26 mouse cellular contexts compared by ENCODE assay signal in genomic region chr8:52511790-52512189, GRCm38 (mm10).
DNase-seq lines count a peak whose midpoint lies in the region; ATAC-seq lines count a peak whose summit lies in the region.
"Had no signal": no experiment of that assay in that cellular context is flagged by ENCODE, and none has a peak within 500 bp of the region (broad histone marks: within the 10 kb centered on the region; RNA-seq: fewer than 3 reads in every experiment).

No protein-coding gene starts in this region.

- H3K4me3 ChIP-seq in hindbrain, embryonic 11.5 days (ENCODE audit: low read depth, low read length), result no peak overlapping the region
- H3K4me3 ChIP-seq in hindbrain, embryonic 13.5 days, result no peak overlapping the region
- no peak overlapping the region for H3K4me3 ChIP-seq in midbrain, embryonic 12.5 days
- H3K4me3 ChIP-seq in midbrain, embryonic 16.5 days (ENCODE audit: low read depth, low read length), result no peak overlapping the region
- H3K4me3 ChIP-seq: embryonic facial prominence, embryonic 12.5 days; embryonic facial prominence, embryonic 15.5 days; gastrocnemius, adult 2 months; hindbrain, embryonic 15.5 days; intestine, embryonic 15.5 days had no signal

- DNase-seq in hindbrain, embryonic 11.5 days (ENCODE audit: low spot score), result peak; percentile 2
- DNase-seq in ES-CJ7 (ENCODE audit: low read depth, low spot score) (peak; percentile 57), ZHBTc4 (ENCODE audit: low read depth, low spot score) (peak; percentile 2)
- no peak for DNase-seq in layer of hippocampus, postnatal 25 days (ENCODE audit: extremely low spot score in 1 of 2, low spot score in 1 of 2)
- DNase-seq: adrenal gland, postnatal 10 days; adrenal gland, postnatal 36 days; B cell, adult 2 months; cerebellum, adult 11 months; cerebellum, adult 2 months; cerebellum, adult 9-11 months; cerebellum, postnatal 25 days; forebrain, postnatal 0 days; gastrocnemius, adult 2 months; gastrocnemius, postnatal 14 days; heart, adult 11 months; heart, postnatal 36 days had no signal

- no peaks in the 10 kb centered on the region for H3K36me3 ChIP-seq in hindbrain, embryonic 11.5 days (ENCODE audit: control insufficient read depth, insufficient read depth, low read length)
- no peaks in the 10 kb centered on the region for H3K36me3 ChIP-seq in hindbrain, embryonic 13.5 days
- H3K36me3 ChIP-seq in midbrain, embryonic 12.5 days, result no peaks in the 10 kb centered on the region
- no peaks in the 10 kb centered on the region for H3K36me3 ChIP-seq in midbrain, embryonic 16.5 days (ENCODE audit: control insufficient read depth, insufficient read depth, low read length)
- H3K36me3 ChIP-seq: embryonic facial prominence, embryonic 12.5 days; embryonic facial prominence, embryonic 15.5 days; hindbrain, embryonic 15.5 days; intestine, embryonic 15.5 days had no signal

- H3K4me2 ChIP-seq in hindbrain, embryonic 11.5 days (replicated peaks; ENCODE audit: low read depth, low read length), result no peak overlapping the region
- no peak overlapping the region for H3K4me2 ChIP-seq in hindbrain, embryonic 13.5 days
- no peak overlapping the region for H3K4me2 ChIP-seq in midbrain, embryonic 12.5 days (replicated peaks)
- no peak overlapping the region for H3K4me2 ChIP-seq in midbrain, embryonic 16.5 days (ENCODE audit: low read length)
- H3K4me2 ChIP-seq: embryonic facial prominence, embryonic 12.5 days; embryonic facial prominence, embryonic 15.5 days; heart, embryonic 11.5 days; hindbrain, embryonic 15.5 days; intestine, embryonic 15.5 days had no signal

- H3K4me1 ChIP-seq in hindbrain, embryonic 11.5 days (replicated peaks; ENCODE audit: control insufficient read depth, insufficient read depth, low read length), result no peaks in the 10 kb centered on the region
- H3K4me1 ChIP-seq in hindbrain, embryonic 13.5 days (replicated peaks), result no peaks in the 10 kb centered on the region
- no peaks in the 10 kb centered on the region for H3K4me1 ChIP-seq in midbrain, embryonic 12.5 days
- H3K4me1 ChIP-seq in midbrain, embryonic 16.5 days (ENCODE audit: control insufficient read depth, insufficient read depth, low read length), result no peaks in the 10 kb centered on the region
- H3K4me1 ChIP-seq: embryonic facial prominence, embryonic 12.5 days; embryonic facial prominence, embryonic 15.5 days; hindbrain, embryonic 15.5 days; intestine, embryonic 15.5 days had no signal

- no peaks in the 10 kb centered on the region for H3K9me3 ChIP-seq in hindbrain, embryonic 11.5 days (ENCODE audit: control insufficient read depth, low read length)
- H3K9me3 ChIP-seq in hindbrain, embryonic 13.5 days, result no peaks in the 10 kb centered on the region
- H3K9me3 ChIP-seq in midbrain, embryonic 12.5 days, result no peaks in the 10 kb centered on the region
- no peaks in the 10 kb centered on the region for H3K9me3 ChIP-seq in midbrain, embryonic 16.5 days (replicated peaks; ENCODE audit: control insufficient read depth, low read length, poor library complexity, severe bottlenecking)
- H3K9me3 ChIP-seq: embryonic facial prominence, embryonic 12.5 days; embryonic facial prominence, embryonic 15.5 days; hindbrain, embryonic 15.5 days; intestine, embryonic 15.5 days had no signal

- no peak overlapping the region for H3K27ac ChIP-seq in hindbrain, embryonic 11.5 days (ENCODE audit: low read depth, low read length)
- H3K27ac ChIP-seq in hindbrain, embryonic 13.5 days, result no peak overlapping the region
- no peak overlapping the region for H3K27ac ChIP-seq in midbrain, embryonic 12.5 days (replicated peaks)
- no peak overlapping the region for H3K27ac ChIP-seq in midbrain, embryonic 16.5 days (ENCODE audit: low read length)
- H3K27ac ChIP-seq: embryonic facial prominence, embryonic 12.5 days; embryonic facial prominence, embryonic 15.5 days; gastrocnemius, adult 2 months; hindbrain, embryonic 15.5 days; intestine, embryonic 15.5 days had no signal

- H3K9ac ChIP-seq in hindbrain, embryonic 11.5 days (ENCODE audit: low read depth, low read length), result no peak overlapping the region
- H3K9ac ChIP-seq in hindbrain, embryonic 13.5 days, result no peak overlapping the region
- no peak overlapping the region for H3K9ac ChIP-seq in midbrain, embryonic 12.5 days (replicated peaks)
- no peak overlapping the region for H3K9ac ChIP-seq in midbrain, embryonic 16.5 days (ENCODE audit: low read depth, low read length)
- H3K9ac ChIP-seq: embryonic facial prominence, embryonic 12.5 days; embryonic facial prominence, embryonic 15.5 days; forebrain, postnatal 0 days; hindbrain, embryonic 15.5 days; intestine, embryonic 15.5 days had no signal

- H3K27me3 ChIP-seq in hindbrain, embryonic 11.5 days (ENCODE audit: control insufficient read depth, insufficient read depth, low read length), result no peaks in the 10 kb centered on the region
- H3K27me3 ChIP-seq in hindbrain, embryonic 13.5 days, result no peaks in the 10 kb centered on the region
- H3K27me3 ChIP-seq in midbrain, embryonic 12.5 days, result no peaks in the 10 kb centered on the region
- no peaks in the 10 kb centered on the region for H3K27me3 ChIP-seq in midbrain, embryonic 16.5 days (ENCODE audit: control insufficient read depth, insufficient read depth, low read depth, low read length)
- H3K27me3 ChIP-seq: CH12.LX; embryonic facial prominence, embryonic 12.5 days; embryonic facial prominence, embryonic 15.5 days; hindbrain, embryonic 15.5 days; intestine, embryonic 15.5 days had no signal

- ATAC-seq in hindbrain, embryonic 11.5 days (ENCODE audit: low FRiP score), result peak; percentile 38; the same call in 1 of the 2 replicates
- no peak for ATAC-seq in hindbrain, embryonic 13.5 days (ENCODE audit: low FRiP score)
- peak; percentile 65 for ATAC-seq in midbrain, embryonic 12.5 days (ENCODE audit: low FRiP score, low read depth)
- no peak for ATAC-seq in midbrain, embryonic 16.5 days
- ATAC-seq: forebrain, embryonic 14.5 days; forebrain, postnatal 0 days; intestine, embryonic 15.5 days had no signal

Comparison
In these comparisons a context has a peak if more than half of its experiments do, and no peak if none do; other contexts are left out.
1. ATAC-seq: peak in hindbrain, embryonic 11.5 days (single experiment) and midbrain, embryonic 12.5 days (single experiment); none in hindbrain, embryonic 13.5 days (single experiment) and midbrain, embryonic 16.5 days (single experiment).
2. DNase-seq: peak in hindbrain, embryonic 11.5 days (single experiment), ES-CJ7 (single experiment) and ZHBTc4 (single experiment); none in layer of hippocampus, postnatal 25 days (0 of 2).